In genomic region chr7:30322285-30322667, GRCm38 (mm10) we compare ENCODE assay signal across 8 mouse cellular contexts. TPM values are rescaled to one million over a fixed set of nuclear protein-coding genes. Genes with fewer than 3 reads are reported as not detected.
DNase-seq lines count a peak whose midpoint lies in the region; ATAC-seq lines count a peak whose summit lies in the region.

No protein-coding gene starts in this region.

- under 1% methylated on average over 20 of the region's 20 CpGs for WGBS in heart, embryonic 13.5 days
- WGBS in liver, embryonic 12.5 days (ENCODE audit: insufficient replicate concordance): 0% methylated on average over 20 of the region's 20 CpGs
- 1% methylated on average over 20 of the region's 20 CpGs for WGBS in stomach, embryonic 15.5 days

- H3K9ac ChIP-seq in heart, embryonic 13.5 days: peak overlapping the region; percentile 93
- peak overlapping the region; percentile 86 for H3K9ac ChIP-seq in liver, embryonic 12.5 days
- H3K9ac ChIP-seq in stomach, embryonic 15.5 days: peak overlapping the region; percentile 60

- H3K9me3 ChIP-seq in heart, embryonic 13.5 days: 0 out of 2 replicates have a peak, but pooled peaks cover 4% of the 10 kb centered on the region
- H3K9me3 ChIP-seq in liver, embryonic 12.5 days (replicated peaks): no peaks in the 10 kb centered on the region
- no peaks in the 10 kb centered on the region for H3K9me3 ChIP-seq in stomach, embryonic 15.5 days

- H3K4me3 ChIP-seq in heart, embryonic 13.5 days: peak overlapping the region; percentile 82
- H3K4me3 ChIP-seq in liver, embryonic 12.5 days: peak overlapping the region; percentile 82
- H3K4me3 ChIP-seq in stomach, embryonic 15.5 days (replicated peaks): peak overlapping the region; percentile 75

- H3K36me3 ChIP-seq in heart, embryonic 13.5 days: no peaks in the 10 kb centered on the region
- H3K36me3 ChIP-seq in liver, embryonic 12.5 days: no peaks in the 10 kb centered on the region
- no peaks in the 10 kb centered on the region for H3K36me3 ChIP-seq in stomach, embryonic 15.5 days

- peak; percentile 97 for DNase-seq in CD4-positive helper T cell, adult 2 months (ENCODE audit: low read depth, low spot score)
- peak; percentile 87 for DNase-seq in brain, embryonic 18.5 days (ENCODE audit: low read depth, low spot score)
- DNase-seq in kidney, postnatal 10 days: peak; percentile 99
- peak; percentile 95 for DNase-seq in natural killer cell, adult 2 months (ENCODE audit: low spot score in 2 of 2)

- peak; percentile 98 for ATAC-seq in erythroid progenitor cell, adult 5-6 weeks (replicated peaks; ENCODE audit: low FRiP score, poor library complexity, severe bottlenecking)
- ATAC-seq in heart, embryonic 13.5 days (ENCODE audit: extremely low read depth, insufficient number of reproducible peaks, low FRiP score, low TSS enrichment): peak; percentile 94
- ATAC-seq in liver, embryonic 12.5 days: peak; percentile 97
- ATAC-seq in stomach, embryonic 15.5 days (ENCODE audit: insufficient read depth, low FRiP score, low read depth): peak; percentile 99

- H3K4me2 ChIP-seq in heart, embryonic 13.5 days: peak overlapping the region; percentile 92
- peak overlapping the region; percentile 94 for H3K4me2 ChIP-seq in liver, embryonic 12.5 days
- peak overlapping the region; percentile 78 for H3K4me2 ChIP-seq in stomach, embryonic 15.5 days

- no peaks in the 10 kb centered on the region for H3K27me3 ChIP-seq in heart, embryonic 13.5 days (replicated peaks)
- H3K27me3 ChIP-seq in liver, embryonic 12.5 days (replicated peaks): peaks cover 6% of the 10 kb centered on the region
- no peaks in the 10 kb centered on the region for H3K27me3 ChIP-seq in stomach, embryonic 15.5 days (replicated peaks)

- H3K4me1 ChIP-seq in heart, embryonic 13.5 days: peaks cover 26% of the 10 kb centered on the region
- H3K4me1 ChIP-seq in liver, embryonic 12.5 days: peaks cover 32% of the 10 kb centered on the region
- peaks cover 11% of the 10 kb centered on the region; the same call in 1 of the 2 replicates for H3K4me1 ChIP-seq in stomach, embryonic 15.5 days

- peak overlapping the region; percentile 93 for H3K27ac ChIP-seq in heart, embryonic 13.5 days (replicated peaks)
- H3K27ac ChIP-seq in liver, embryonic 12.5 days: peak overlapping the region; percentile 87
- peak overlapping the region; percentile 93 for H3K27ac ChIP-seq in stomach, embryonic 15.5 days

RNA-seq across cellular contexts. Expression of gene E130208F15Rik, which starts 0.7 kb away (rescaled TPM):
- total RNA-seq in erythroid progenitor cell, adult 5-6 weeks (2015; ENCODE audit: low replicate concordance): not detected in 2 replicates
- total RNA-seq in erythroid progenitor cell, adult 5-6 weeks (2017; ENCODE audit: low replicate concordance): 0.39 TPM in 1 of 2 replicates, not detected in the other
- polyA plus RNA-seq in heart, embryonic 13.5 days (2015; fragmentation: Nextera tagmentation; extraction: Ambion mirVana): 2.5 and 3.3 TPM in 2 replicates
- polyA plus RNA-seq in liver, embryonic 12.5 days (2016; fragmentation: Nextera tagmentation; extraction: Ambion mirVana): 2.3 and 2.9 TPM in 2 replicates
- polyA plus RNA-seq in stomach, embryonic 15.5 days (2015; fragmentation: Nextera tagmentation; extraction: Ambion mirVana): 2.4 and 2.6 TPM in 2 replicates

RNA-seq across cellular contexts. Expression of gene Sdhaf1, which starts 1.4 kb away (rescaled TPM):
- 2.5 TPM in 1 of 2 replicates, not detected in the other for total RNA-seq in erythroid progenitor cell, adult 5-6 weeks (2015; ENCODE audit: low replicate concordance)
- 0.45 and 0.64 TPM in 2 replicates for total RNA-seq in erythroid progenitor cell, adult 5-6 weeks (2017; ENCODE audit: low replicate concordance)
- polyA plus RNA-seq in heart, embryonic 13.5 days (2015; fragmentation: Nextera tagmentation; extraction: Ambion mirVana): 14.6 and 15.1 TPM in 2 replicates
- 8.1 and 8.2 TPM in 2 replicates for polyA plus RNA-seq in liver, embryonic 12.5 days (2016; fragmentation: Nextera tagmentation; extraction: Ambion mirVana)
- 14.3 and 16.1 TPM in 2 replicates for polyA plus RNA-seq in stomach, embryonic 15.5 days (2015; fragmentation: Nextera tagmentation; extraction: Ambion mirVana)

RNA-seq across cellular contexts. Expression of gene Syne4, which starts 7.7 kb away (rescaled TPM):
- total RNA-seq in erythroid progenitor cell, adult 5-6 weeks (2015; ENCODE audit: low replicate concordance): not detected in 2 replicates
- not detected in 2 replicates for total RNA-seq in erythroid progenitor cell, adult 5-6 weeks (2017; ENCODE audit: low replicate concordance)
- 18.3 and 20.2 TPM in 2 replicates for polyA plus RNA-seq in heart, embryonic 13.5 days (2015; fragmentation: Nextera tagmentation; extraction: Ambion mirVana)
- 11.7 and 12.1 TPM in 2 replicates for polyA plus RNA-seq in liver, embryonic 12.5 days (2016; fragmentation: Nextera tagmentation; extraction: Ambion mirVana)
- polyA plus RNA-seq in stomach, embryonic 15.5 days (2015; fragmentation: Nextera tagmentation; extraction: Ambion mirVana): 65.2 and 73.8 TPM in 2 replicates

RNA-seq across cellular contexts. Expression of gene Alkbh6, which starts 13.8 kb away (rescaled TPM):
- 2.5 and 11.3 TPM in 2 replicates for total RNA-seq in erythroid progenitor cell, adult 5-6 weeks (2015; ENCODE audit: low replicate concordance)
- 4.2 TPM in 1 of 2 replicates, not detected in the other for total RNA-seq in erythroid progenitor cell, adult 5-6 weeks (2017; ENCODE audit: low replicate concordance)
- polyA plus RNA-seq in heart, embryonic 13.5 days (2015; fragmentation: Nextera tagmentation; extraction: Ambion mirVana): 60.5 and 66.1 TPM in 2 replicates
- 24.2 and 24.5 TPM in 2 replicates for polyA plus RNA-seq in liver, embryonic 12.5 days (2016; fragmentation: Nextera tagmentation; extraction: Ambion mirVana)
- 63.2 and 72.3 TPM in 2 replicates for polyA plus RNA-seq in stomach, embryonic 15.5 days (2015; fragmentation: Nextera tagmentation; extraction: Ambion mirVana)

RNA-seq across cellular contexts. Expression of gene Clip3, which starts 30.7 kb away (rescaled TPM):
- total RNA-seq in erythroid progenitor cell, adult 5-6 weeks (2015; ENCODE audit: low replicate concordance): not detected in 2 replicates
- total RNA-seq in erythroid progenitor cell, adult 5-6 weeks (2017; ENCODE audit: low replicate concordance): not detected in 2 replicates
- 10.2 and 14.9 TPM in 2 replicates for polyA plus RNA-seq in heart, embryonic 13.5 days (2015; fragmentation: Nextera tagmentation; extraction: Ambion mirVana)
- 3.2 and 4.8 TPM in 2 replicates for polyA plus RNA-seq in liver, embryonic 12.5 days (2016; fragmentation: Nextera tagmentation; extraction: Ambion mirVana)
- polyA plus RNA-seq in stomach, embryonic 15.5 days (2015; fragmentation: Nextera tagmentation; extraction: Ambion mirVana): 23.2 and 26.6 TPM in 2 replicates

Comparison
In these comparisons a context has a peak if more than half of its experiments do, and no peak if none do; other contexts are left out.
1. Peak in every context shown above with its lines: DNase-seq, ATAC-seq, H3K4me3 ChIP-seq and H3K27ac ChIP-seq.